Mouse (Mus musculus) lung, adult 2 months (tissue): ENCODE data around the gene Ankrd33b. TPM values are rescaled to one million over a fixed set of nuclear protein-coding genes. Genes with fewer than 3 reads are reported as not detected.

ENCODE experiments used
- DNase-seq: peaks from one replicate; pipeline ENCODE4 v3.0.0; 2022
- H3K4me1 ChIP-seq: fragments of 200-500 bp; 2 replicates; pipeline ENCODE4 v1.6.1; 2011; ENCODE audit warnings: low read length; ENCODE audit not compliant: control insufficient read depth, insufficient read depth
- H3K4me3 ChIP-seq: fragments of 200-500 bp; replicated peaks from 2 replicates; pipeline ENCODE3; 2011; ENCODE audit warnings: low read depth, mild to moderate bottlenecking, control low read depth, low read length; ENCODE audit errors: extremely low read depth
- CTCF ChIP-seq: fragments of 200-500 bp; IDR thresholded peaks from 2 replicates; pipeline ENCODE4 v1.5.1; 2011; ENCODE audit warnings: mild to moderate bottlenecking, low read length, control low read depth; ENCODE audit not compliant: insufficient read depth
- POLR2A ChIP-seq: fragments of 200-500 bp; IDR thresholded peaks from 2 replicates; pipeline ENCODE4 v1.6.1; 2011; ENCODE audit warnings: low read depth, mild to moderate bottlenecking, control low read depth, low read length, borderline replicate concordance; ENCODE audit errors: extremely low read depth
- WGBS: fragments of 180-500 bp; shearing (Covaris S2); methylation state at CpG from one replicate; pipeline ENCODE4 v1.1.7; 2018; 5-methylcytosine and 5-hydroxymethylcytosine counted together
- polyA plus RNA-seq: library from polyadenylated mRNA; depleted of rRNA; stranded (reverse); fragments of >200 nt; gene quantifications from 2 replicates; pipeline ENCODE4 v1.2.3, GENCODE M21; 2012

Ankrd33b gene
- polyA plus RNA-seq, 1 experiment = 42.2 TPM

- WGBS = 73% methylated on average over 2 of the region's 2 CpGs
- no peak for DNase-seq
- TF ChIP-seq CTCF (no peak), POLR2A (no peak)
Observed at GRCm38 (mm10) chr15:31280683-31281082, 86.8 kb downstream of the Ankrd33b start.

GRCm38 (mm10) chr15:31280059-31280458 lies 87.5 kb downstream of the Ankrd33b start:
- TF ChIP-seq CTCF (no peak), POLR2A (no peak)
- Histone ChIP-seq H3K4me3 (no peak overlapping the region), H3K4me1 (no peaks in the 10 kb centered on the region)
- 94% methylated on average over 5 of the region's 5 CpGs for WGBS
- DNase-seq = no peak

More at GRCm38 (mm10) chr15:31280683-31281082, 86.8 kb downstream of the Ankrd33b start:
- Histone ChIP-seq H3K4me1 (no peaks in the 10 kb centered on the region), H3K4me3 (no peak overlapping the region)

GRCm38 (mm10) chr15:31279577-31280004 lies 87.9 kb downstream of the Ankrd33b start:
- Histone ChIP-seq H3K4me1 (no peaks in the 10 kb centered on the region), H3K4me3 (no peak overlapping the region)
- DNase-seq = no peak
- WGBS = 61% methylated on average over 6 of the region's 6 CpGs
- TF ChIP-seq POLR2A (no peak), CTCF (no peak)

GRCm38 (mm10) chr15:31279120-31279519 lies 88.4 kb downstream of the Ankrd33b start:
- H3K4me1 ChIP-seq = no peaks in the 10 kb centered on the region
- no peak for TF ChIP-seq POLR2A
- TF ChIP-seq CTCF = no peak
- no peak overlapping the region for H3K4me3 ChIP-seq
- no peak for DNase-seq
- WGBS = 84% methylated on average over 2 of the region's 2 CpGs

- H3K4me3 ChIP-seq = no peak overlapping the region
- no peaks in the 10 kb centered on the region for H3K4me1 ChIP-seq
- DNase-seq = no peak
- WGBS = 46% methylated on average over 4 of the region's 4 CpGs
- TF ChIP-seq CTCF (no peak), POLR2A (no peak)
Observed at GRCm38 (mm10) chr15:31278090-31278489, 89.4 kb downstream of the Ankrd33b start.

- no peak for TF ChIP-seq CTCF
- TF ChIP-seq POLR2A = no peak
- 66% methylated on average over 10 of the region's 10 CpGs for WGBS
- Histone ChIP-seq H3K4me1 (no peaks in the 10 kb centered on the region), H3K4me3 (no peak overlapping the region)
- no peak for DNase-seq
Observed at GRCm38 (mm10) chr15:31273509-31273908, 94.0 kb downstream of the Ankrd33b start.

GRCm38 (mm10) chr15:31272695-31273094 lies 94.8 kb downstream of the Ankrd33b start:
- no peak for DNase-seq
- no peak overlapping the region for H3K4me3 ChIP-seq
- no peaks in the 10 kb centered on the region for H3K4me1 ChIP-seq
- TF ChIP-seq POLR2A (no peak), CTCF (no peak)
- 86% methylated on average over 7 of the region's 7 CpGs for WGBS

- H3K4me3 ChIP-seq = no peak overlapping the region
- H3K4me1 ChIP-seq = no peaks in the 10 kb centered on the region
- WGBS = 79% methylated on average over 4 of the region's 4 CpGs
- TF ChIP-seq CTCF (no peak), POLR2A (no peak)
- DNase-seq = no peak
Observed at GRCm38 (mm10) chr15:31269558-31269957, 98.0 kb downstream of the Ankrd33b start.

- H3K4me1 ChIP-seq = no peaks in the 10 kb centered on the region
- H3K4me3 ChIP-seq = no peak overlapping the region
- 83% methylated on average over 6 of the region's 6 CpGs for WGBS
- TF ChIP-seq CTCF (no peak), POLR2A (no peak)
- DNase-seq = no peak
Observed at GRCm38 (mm10) chr15:31268148-31268547, 99.4 kb downstream of the Ankrd33b start.

- H3K4me1 ChIP-seq = no peaks in the 10 kb centered on the region
- no peak overlapping the region for H3K4me3 ChIP-seq
- no peak for DNase-seq
- 93% methylated on average over 12 of the region's 12 CpGs for WGBS
- no peak for TF ChIP-seq POLR2A
- no peak for TF ChIP-seq CTCF
Observed at GRCm38 (mm10) chr15:31265845-31266244, 101.7 kb downstream of the Ankrd33b start.
